Mouse (Mus musculus) liver, adult 2 months (tissue): Measurements from ENCODE around the gene S100a9. TPM values are rescaled to one million over a fixed set of nuclear protein-coding genes. Genes with fewer than 3 reads are reported as not detected.

Experiments used
- DNase-seq: peaks from one replicate; pipeline ENCODE4 v3.0.0-alpha.2; 2011; ENCODE audit warnings: low read depth, low spot score; ENCODE audit errors: extremely low read depth
- H3K27ac ChIP-seq: fragments of 200-500 bp; replicated peaks from 2 replicates; pipeline ENCODE4 v1.5.1; 2012; ENCODE audit warnings: low read depth, mild to moderate bottlenecking, control low read depth, inconsistent platforms, low read length; ENCODE audit not compliant: insufficient read depth
- H3K27me3 ChIP-seq: fragments of 200-500 bp; 2 replicates; pipeline ENCODE4 v1.6.1; 2012; ENCODE audit warnings: mild to moderate bottlenecking, moderate library complexity, low read length, inconsistent platforms; ENCODE audit not compliant: control insufficient read depth, insufficient read depth
- H3K36me3 ChIP-seq: fragments of 200-500 bp; 2 replicates; pipeline ENCODE4 v1.6.1; 2012; ENCODE audit warnings: low read length, inconsistent platforms; ENCODE audit not compliant: control insufficient read depth, insufficient read depth
- H3K4me1 ChIP-seq: fragments of 200-500 bp; 2 replicates; pipeline ENCODE4 v1.6.1; 2011; ENCODE audit warnings: low read length; ENCODE audit not compliant: control insufficient read depth, insufficient read depth
- H3K4me3 ChIP-seq: fragments of 200-500 bp; 2 replicates; pipeline ENCODE4 v1.5.1; 2011; ENCODE audit warnings: low read depth, mild to moderate bottlenecking, control low read depth, low read length, moderate library complexity; ENCODE audit not compliant: insufficient read depth
- H3K79me2 ChIP-seq: fragments of 200-500 bp; 2 replicates; pipeline ENCODE4 v1.6.1; 2012; ENCODE audit warnings: inconsistent platforms, mild to moderate bottlenecking, low read length, moderate library complexity; ENCODE audit not compliant: control insufficient read depth, insufficient read depth
- H3K9ac ChIP-seq: fragments of 200-500 bp; 2 replicates; pipeline ENCODE4 v1.6.1; 2012; ENCODE audit warnings: low read depth, mild to moderate bottlenecking, control low read depth, inconsistent platforms, low read length
- CTCF ChIP-seq: fragments of 200-500 bp; IDR thresholded peaks from 2 replicates; pipeline ENCODE4 v1.5.1; 2011; ENCODE audit warnings: low read depth, low read length, control low read depth
- POLR2A ChIP-seq: fragments of 200-500 bp; IDR thresholded peaks from 2 replicates; pipeline ENCODE4 v1.6.1; 2011; ENCODE audit warnings: low read length, control low read depth; ENCODE audit not compliant: insufficient read depth; ENCODE audit errors: extremely low read depth
- WGBS: fragments of 180-500 bp; shearing (Covaris S2); methylation state at CpG from one replicate; pipeline ENCODE4 v1.1.7; 2018; 5-methylcytosine and 5-hydroxymethylcytosine counted together
- polyA plus RNA-seq: library from polyadenylated mRNA; depleted of rRNA; stranded (reverse); fragments of >200 nt; gene quantifications from 2 replicates; pipeline ENCODE4 v1.2.3, GENCODE M21; 2012
- total RNA-seq: library from RNA; depleted of rRNA; stranded (reverse); fragments of >200 nt; gene quantifications from 2 replicates; pipeline ENCODE4 v1.2.3, GENCODE M21; 2014

S100a9 gene
- total and polyA plus RNA-seq, 2 experiments = 0.92 to 2.6 TPM

- H3K4me1 ChIP-seq = no peaks in the 10 kb centered on the region
- no peak overlapping the region for H3K27ac ChIP-seq
- no peaks in the 10 kb centered on the region for H3K27me3 ChIP-seq
- H3K79me2 ChIP-seq = no peaks in the 10 kb centered on the region
- TF ChIP-seq POLR2A (no peak), CTCF (no peak)
- H3K4me3 ChIP-seq = no peak overlapping the region
- no peaks in the 10 kb centered on the region for H3K36me3 ChIP-seq
- no peak overlapping the region for H3K9ac ChIP-seq
- no peak for DNase-seq
Measured at GRCm38 (mm10) chr3:90659364-90660044, 36.0 kb downstream of the S100a9 start.

GRCm38 (mm10) chr3:90657405-90657804 is 38.1 kb downstream of the S100a9 start:
- WGBS = 67% methylated on average over 4 of the region's 4 CpGs
- Histone ChIP-seq H3K4me1 (no peaks in the 10 kb centered on the region), H3K27ac (no peak overlapping the region), H3K36me3 (no peaks in the 10 kb centered on the region), H3K4me3 (no peak overlapping the region), H3K79me2 (no peaks in the 10 kb centered on the region), H3K9ac (no peak overlapping the region), H3K27me3 (no peaks in the 10 kb centered on the region)
- TF ChIP-seq POLR2A = no peak
- TF ChIP-seq CTCF = no peak
- DNase-seq = no peak

DNA sequence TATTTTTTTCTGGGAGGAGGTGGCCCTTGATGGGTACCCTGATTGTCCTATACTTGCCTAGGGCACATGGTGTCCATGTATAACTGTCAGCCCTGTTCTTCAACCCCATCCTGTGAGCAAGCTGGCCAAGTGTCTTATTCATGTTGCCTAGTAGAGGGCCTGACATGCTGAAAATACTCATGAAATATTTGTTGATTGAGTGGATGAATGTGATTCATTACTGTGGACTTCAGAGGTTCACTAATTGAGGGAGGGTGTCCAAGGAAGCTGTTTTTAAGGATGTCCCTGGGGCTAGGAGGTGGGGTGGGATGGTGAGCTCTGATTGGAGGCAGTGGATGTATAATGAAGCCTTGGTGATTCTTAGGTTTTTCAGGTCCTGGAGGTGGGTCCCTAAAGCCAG is 41.8 kb downstream of the S100a9 start, which contains the start of gene S100a7a:
TSS of gene S100a7a (plus strand) at position 301 of the 400 bp plus-strand sequence.
- no peak for DNase-seq
- Histone ChIP-seq H3K9ac (no peak within 1 kb of the TSS), H3K4me1 (no peaks in the 10 kb centered on the region), H3K4me3 (no peak within 1 kb of the TSS), H3K79me2 (no peaks in the 10 kb centered on the region), H3K36me3 (no peaks in the 10 kb centered on the region), H3K27ac (no peak within 1 kb of the TSS), H3K27me3 (no peaks in the 10 kb centered on the region)
- TF ChIP-seq POLR2A (no peak), CTCF (no peak)

DNA sequence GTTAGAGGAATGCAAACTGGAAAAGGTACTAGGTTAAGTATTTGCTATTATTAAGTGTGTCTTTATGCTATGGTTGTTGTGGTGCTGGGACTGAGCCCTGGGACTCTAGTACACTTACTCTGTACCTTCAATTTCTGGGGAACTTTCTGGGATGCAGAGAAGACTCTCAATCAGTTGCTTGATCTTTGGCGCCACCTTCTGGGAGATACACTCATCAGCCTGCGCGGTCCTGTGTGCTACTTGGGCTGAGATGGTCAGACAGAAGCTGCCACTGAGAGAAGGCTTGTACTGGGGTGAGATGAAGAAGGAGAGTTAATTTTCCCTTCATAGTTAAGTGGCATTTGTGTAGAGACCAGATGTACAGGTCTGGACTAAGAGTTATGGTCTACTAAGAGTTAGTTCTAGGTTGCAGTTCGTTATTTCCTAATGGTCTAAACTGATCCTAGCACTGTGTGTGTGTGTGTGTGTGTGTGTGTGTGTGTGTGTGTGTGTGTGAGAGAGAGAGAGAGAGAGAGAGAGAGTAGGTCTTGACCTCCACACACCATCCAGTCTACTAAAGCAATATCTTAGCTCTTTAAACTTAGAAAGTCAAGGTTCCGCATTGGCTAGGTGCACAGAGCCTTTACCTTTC is 42.5 kb downstream of the S100a9 start:
- no peaks in the 10 kb centered on the region for H3K36me3 ChIP-seq
- H3K9ac ChIP-seq = no peak overlapping the region
- no peak for TF ChIP-seq POLR2A
- peak; percentile 79 for TF ChIP-seq CTCF
- 38% methylated on average over 5 of the region's 5 CpGs for WGBS
- H3K4me3 ChIP-seq = no peak overlapping the region
- no peak overlapping the region for H3K27ac ChIP-seq
- peak; percentile 33 for DNase-seq
- H3K4me1 ChIP-seq = no peaks in the 10 kb centered on the region
- H3K79me2 ChIP-seq = no peaks in the 10 kb centered on the region
- no peaks in the 10 kb centered on the region for H3K27me3 ChIP-seq

DNA sequence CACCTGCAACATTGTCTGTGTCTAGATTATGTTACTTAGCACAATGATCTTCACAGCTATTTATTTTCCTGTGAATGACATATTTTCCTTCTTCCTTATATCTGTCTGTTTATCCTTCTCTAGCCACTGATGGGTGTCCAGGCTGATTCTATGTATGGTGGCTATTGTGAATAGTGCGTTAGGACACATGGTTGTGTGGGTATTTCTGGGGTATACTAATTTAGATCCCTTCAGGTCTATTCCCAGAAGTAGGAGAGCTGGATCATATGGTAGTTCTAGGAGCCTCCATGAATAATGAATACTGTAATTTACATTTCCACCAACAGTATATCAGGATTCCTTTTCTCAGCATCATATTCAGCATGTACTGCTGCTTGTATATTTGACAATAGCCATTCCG is 45.7 kb downstream of the S100a9 start:
- Histone ChIP-seq H3K4me1 (no peaks in the 10 kb centered on the region), H3K79me2 (no peaks in the 10 kb centered on the region), H3K27ac (no peak overlapping the region), H3K27me3 (no peaks in the 10 kb centered on the region), H3K4me3 (no peak overlapping the region), H3K9ac (no peak overlapping the region), H3K36me3 (no peaks in the 10 kb centered on the region)
- TF ChIP-seq POLR2A = no peak
- no peak for TF ChIP-seq CTCF
- WGBS = 86% methylated on average over 2 of the region's 2 CpGs
- DNase-seq = no peak

DNA sequence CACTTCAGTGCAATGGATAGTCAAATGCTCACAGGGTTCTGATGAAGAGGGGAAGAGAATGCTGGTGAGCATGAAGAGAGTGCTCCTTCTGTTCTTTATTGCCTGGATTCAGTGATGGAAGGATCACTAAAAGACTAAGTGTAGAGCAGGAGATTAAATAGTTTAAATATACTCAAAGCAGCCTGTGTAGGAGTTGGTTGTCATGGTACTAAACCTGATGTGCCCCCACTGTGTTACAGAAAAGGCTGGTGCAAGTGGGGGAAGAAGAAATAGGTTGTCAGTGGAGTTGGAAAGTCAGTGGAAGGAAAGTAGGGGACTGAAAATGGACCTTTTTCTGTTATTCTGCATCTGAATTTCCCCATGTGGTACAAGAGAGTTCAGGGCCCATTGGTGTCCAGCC is 46.5 kb downstream of the S100a9 start:
- no peaks in the 10 kb centered on the region for H3K36me3 ChIP-seq
- H3K27ac ChIP-seq = no peak overlapping the region
- no peak overlapping the region for H3K9ac ChIP-seq
- no peaks in the 10 kb centered on the region for H3K4me1 ChIP-seq
- no peaks in the 10 kb centered on the region for H3K79me2 ChIP-seq
- no peak for DNase-seq
- H3K27me3 ChIP-seq = no peaks in the 10 kb centered on the region
- TF ChIP-seq CTCF = no peak
- no peak for TF ChIP-seq POLR2A
- H3K4me3 ChIP-seq = no peak overlapping the region
